Mouse (Mus musculus): ENCODE results near the gene Tmem219. TPM values are rescaled to one million over a fixed set of nuclear protein-coding genes. Genes with fewer than 3 reads are reported as not detected.
A peak's percentile ranks its signal among the peaks of the same experiment; 100 is the strongest.
"Not testable (repeated sequence)": the region's sequence is repeated elsewhere in the genome, so short reads cannot be mapped to it uniquely, and the experiment has no call there.

The Tmem219 gene
- total RNA-seq, 2 experiments from 2014 or later: 21.4 to 23.3 TPM

GRCm38 (mm10) chr7:126905590-126905989 lies 17.1 kb downstream of the Tmem219 start:
- no peak for DNase-seq (ENCODE audit: low spot score in 2 of 2)
- TF ChIP-seq CTCF (conservative IDR thresholded peaks at IDR 0.05): no peak
- H3K4me3 ChIP-seq: no peak overlapping the region
- H3K27ac ChIP-seq: no peak overlapping the region

DNA sequence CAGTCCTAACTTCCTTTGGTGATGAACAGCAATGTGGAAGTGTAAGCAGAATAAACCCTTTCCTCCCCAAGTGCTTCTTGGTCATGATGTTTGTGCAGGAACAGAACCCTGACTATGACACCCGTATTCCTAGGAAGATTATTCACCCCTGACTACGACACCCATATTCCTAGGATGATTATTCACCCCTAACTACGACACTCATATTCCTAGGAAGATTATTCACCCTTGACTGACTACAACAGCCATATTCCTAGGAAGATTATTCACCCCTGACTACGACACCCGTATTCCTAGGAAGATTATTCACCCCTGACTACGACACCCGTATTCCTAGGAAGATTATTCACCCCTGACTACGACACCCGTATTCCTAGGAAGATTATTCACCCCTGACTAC lies 22.9 kb downstream of the Tmem219 start:
- H3K27ac ChIP-seq; DNase-seq (ENCODE audit: low spot score in 2 of 2); H3K4me3 ChIP-seq: not testable (repeated sequence)

DNA sequence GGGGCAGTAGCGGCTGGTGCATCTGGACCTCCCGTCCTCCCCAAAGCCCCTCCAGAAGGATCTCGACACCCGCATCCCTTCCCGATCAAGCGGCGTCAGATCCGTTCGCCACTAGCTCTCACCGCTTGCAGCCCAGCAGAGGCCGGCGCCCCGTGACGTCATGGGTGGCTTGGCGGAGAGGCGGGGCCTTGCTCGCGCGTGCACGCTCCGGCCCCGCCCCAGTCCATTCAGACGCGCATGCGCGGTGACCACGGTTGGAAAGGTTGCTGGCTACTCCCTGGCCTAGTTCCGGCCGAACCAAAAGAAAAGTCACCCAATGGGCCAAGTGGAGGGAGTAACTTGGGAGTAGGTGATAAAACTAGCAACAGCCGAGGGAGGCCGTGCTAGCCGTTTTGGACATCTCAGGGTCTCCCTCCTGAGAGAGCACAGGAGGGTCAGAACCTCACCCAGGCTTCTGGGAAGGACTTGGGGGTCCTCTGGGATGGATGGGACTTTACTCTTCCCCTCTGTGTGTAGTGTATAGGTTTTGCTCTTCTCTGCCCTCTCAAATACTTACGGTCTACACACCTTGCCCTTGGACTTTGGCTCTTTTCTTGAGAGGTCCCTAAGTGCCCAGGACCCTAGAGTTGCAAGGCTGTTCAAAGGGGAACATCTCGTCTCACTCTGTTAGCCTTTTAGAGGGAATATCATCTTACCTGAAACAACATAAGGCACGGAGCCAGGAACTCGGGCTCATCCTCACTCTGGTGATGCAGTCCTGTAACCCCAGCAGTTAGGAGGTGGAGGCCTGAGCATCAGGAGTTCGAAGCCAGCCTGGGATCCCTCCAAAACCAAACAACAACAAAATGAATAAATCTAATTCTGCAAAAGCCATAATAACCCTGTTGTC lies 24.4 kb downstream of the Tmem219 start:
- Histone ChIP-seq H3K4me3 (peak overlapping the region; percentile 74), H3K27ac (peak overlapping the region; percentile 96)
- peak; percentile 93 to 97 for DNase-seq (ENCODE audit: low spot score in 2 of 2)
- TF ChIP-seq CTCF (conservative IDR thresholded peaks at IDR 0.05): no peak

GRCm38 (mm10) chr7:126897390-126898101 lies 25.2 kb downstream of the Tmem219 start:
- H3K4me3 ChIP-seq: peak overlapping the region; percentile 74
- H3K27ac ChIP-seq: peak overlapping the region; percentile 96
- no peak for TF ChIP-seq CTCF (conservative IDR thresholded peaks at IDR 0.05)
- no peak for DNase-seq (ENCODE audit: low spot score in 2 of 2)

GRCm38 (mm10) chr7:126896912-126897311 lies 25.8 kb downstream of the Tmem219 start:
- no peak for DNase-seq (ENCODE audit: low spot score in 2 of 2)
- peak overlapping the region; percentile 96; the same call in 1 of the 2 replicates for H3K27ac ChIP-seq
- H3K4me3 ChIP-seq: no peak overlapping the region; the same call in 1 of the 2 replicates
- no peak for TF ChIP-seq CTCF (conservative IDR thresholded peaks at IDR 0.05)

- TF ChIP-seq CTCF (conservative IDR thresholded peaks at IDR 0.05): peak; percentile 67
- Histone ChIP-seq H3K27ac (no peak overlapping the region), H3K4me3 (no peak overlapping the region)
- DNase-seq (ENCODE audit: low spot score in 2 of 2): no peak
Measured at GRCm38 (mm10) chr7:126888852-126889251, 33.9 kb downstream of the Tmem219 start.

DNA sequence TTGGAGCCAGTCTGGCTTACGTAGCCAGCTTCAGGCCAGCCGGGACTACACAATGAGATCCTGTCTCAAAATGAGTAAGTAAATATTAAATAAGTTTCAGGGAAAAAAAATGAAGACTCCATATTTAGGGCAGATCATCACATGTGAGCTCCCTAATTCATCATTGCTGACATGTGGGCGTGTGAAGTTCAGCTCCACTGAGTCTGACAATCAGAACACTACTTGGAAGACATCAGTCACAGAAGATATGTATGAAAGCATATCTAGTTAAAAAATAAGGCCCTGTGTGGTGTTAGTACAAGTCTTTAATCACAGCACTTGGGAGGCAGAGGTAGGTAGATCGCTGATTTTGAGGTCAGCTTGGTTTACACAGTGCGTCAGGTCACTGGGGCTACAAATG lies 35.4 kb downstream of the Tmem219 start:
- no peak overlapping the region for H3K27ac ChIP-seq
- TF ChIP-seq CTCF (conservative IDR thresholded peaks at IDR 0.05): no peak
- H3K4me3 ChIP-seq: no peak overlapping the region
- DNase-seq (ENCODE audit: low spot score in 2 of 2): no peak

- peak within 1 kb of the TSS; percentile 86 for H3K4me3 ChIP-seq
- peak within 1 kb of the TSS; percentile 97 for H3K27ac ChIP-seq
- TF ChIP-seq CTCF (conservative IDR thresholded peaks at IDR 0.05): no peak; the same call in 1 of the 2 replicates
- peak; percentile 98 to 99 for DNase-seq (ENCODE audit: low spot score in 2 of 2)
Measured at GRCm38 (mm10) chr7:126884286-126885164, 38.2 kb downstream of the Tmem219 start, which contains the start of gene Taok2. Taok2 (minus strand) TSS chr7:126884703.

- H3K4me3 ChIP-seq: peak overlapping the region; percentile 86
- DNase-seq (ENCODE audit: low spot score in 2 of 2): no peak
- H3K27ac ChIP-seq: peak overlapping the region; percentile 97
- no peak for TF ChIP-seq CTCF (conservative IDR thresholded peaks at IDR 0.05)
Measured at GRCm38 (mm10) chr7:126883731-126884181, 39.0 kb downstream of the Tmem219 start.

GRCm38 (mm10) chr7:126881040-126881439 lies 41.7 kb downstream of the Tmem219 start:
- no peak for TF ChIP-seq CTCF (conservative IDR thresholded peaks at IDR 0.05)
- H3K27ac ChIP-seq: peak overlapping the region; percentile 72
- no peak for DNase-seq (ENCODE audit: low spot score in 2 of 2)
- peak overlapping the region; percentile 86 for H3K4me3 ChIP-seq

DNA sequence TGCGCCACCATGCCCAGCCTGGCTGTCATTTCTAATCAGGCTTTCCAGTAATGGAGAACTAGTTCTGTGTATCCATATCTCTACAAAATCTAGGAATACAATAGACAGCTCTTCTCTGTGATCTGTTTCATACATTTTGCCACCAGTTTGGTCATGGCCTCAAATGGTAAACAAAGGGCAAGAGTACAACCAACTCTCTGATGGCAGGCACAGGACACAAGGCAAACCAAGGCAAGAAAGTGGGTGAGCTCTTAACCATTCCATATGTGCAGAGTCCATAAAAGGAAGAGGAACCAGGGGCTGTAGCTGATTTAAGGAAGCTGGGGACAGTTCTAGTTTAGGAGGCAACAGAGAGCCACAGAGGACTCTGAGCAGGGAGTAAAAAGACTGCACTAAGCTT lies 45.5 kb downstream of the Tmem219 start:
- no peak for DNase-seq (ENCODE audit: low spot score in 2 of 2)
- no peak overlapping the region for H3K4me3 ChIP-seq
- TF ChIP-seq CTCF (conservative IDR thresholded peaks at IDR 0.05): no peak
- H3K27ac ChIP-seq: no peak overlapping the region

DNA sequence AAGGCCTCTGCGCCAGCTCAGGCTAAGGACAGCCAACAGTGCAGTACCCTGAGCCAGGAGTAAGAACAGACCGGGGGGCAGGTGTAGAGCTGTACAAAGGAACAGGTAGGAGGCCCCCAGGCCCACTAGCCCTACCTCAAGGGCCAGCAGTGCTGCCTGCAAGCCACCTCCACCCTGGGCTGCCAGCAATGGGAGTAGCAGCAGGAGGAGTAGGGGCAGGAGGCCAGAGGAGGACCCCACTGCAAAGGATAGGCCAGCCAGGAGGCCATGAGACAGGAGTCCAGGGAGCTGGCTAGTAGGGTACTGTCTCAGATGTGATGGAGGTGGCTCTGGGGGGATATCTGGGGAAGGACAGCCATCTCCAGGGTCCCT lies 52.2 kb downstream of the Tmem219 start:
- TF ChIP-seq CTCF (conservative IDR thresholded peaks at IDR 0.05): no peak
- DNase-seq (ENCODE audit: low spot score in 2 of 2): no peak
- H3K4me3 ChIP-seq: no peak overlapping the region
- no peak overlapping the region for H3K27ac ChIP-seq
